Mouse (Mus musculus) cortical plate, adult 2 months (tissue): ENCODE measurements around the gene Epb42. TPM values are rescaled to one million over a fixed set of nuclear protein-coding genes. Genes with fewer than 3 reads are reported as not detected.
"Not testable (repeated sequence)": the region's sequence is repeated elsewhere in the genome, so short reads cannot be mapped to it uniquely, and the experiment has no call there.

ENCODE experiments used
- H3K27ac ChIP-seq: fragments of 200-500 bp; 2 replicates; pipeline ENCODE4 v1.5.1; 2012; ENCODE audit warnings: low read length, control low read depth, inconsistent platforms; ENCODE audit not compliant: insufficient read depth
- H3K4me1 ChIP-seq: fragments of 200-500 bp; 2 replicates; pipeline ENCODE4 v1.6.1; 2011; ENCODE audit warnings: low read length; ENCODE audit not compliant: control insufficient read depth, insufficient read depth
- H3K4me3 ChIP-seq: fragments of 200-500 bp; 2 replicates; pipeline ENCODE4 v1.5.1; 2011; ENCODE audit warnings: mild to moderate bottlenecking, low read length, control low read depth; ENCODE audit not compliant: insufficient read depth
- CTCF ChIP-seq: fragments of 200-500 bp; IDR thresholded peaks from 2 replicates; pipeline ENCODE4 v1.5.1; 2011; ENCODE audit warnings: mild to moderate bottlenecking, control low read depth, low read length; ENCODE audit not compliant: insufficient read depth; ENCODE audit errors: extremely low read depth
- POLR2A ChIP-seq: fragments of 200-500 bp; IDR thresholded peaks from 2 replicates; pipeline ENCODE4 v1.6.1; 2011; ENCODE audit warnings: mild to moderate bottlenecking, low read length, control low read depth; ENCODE audit not compliant: insufficient read depth; ENCODE audit errors: extremely low read depth
- polyA plus RNA-seq: library from polyadenylated mRNA; depleted of rRNA; stranded (reverse); fragments of >200 nt; gene quantifications from 2 replicates; pipeline ENCODE4 v1.2.3, GENCODE M21; 2012

The Epb42 gene
- polyA plus RNA-seq, 1 experiment: not detected

GRCm38 (mm10) chr2:120983611-120984010, 53.3 kb downstream of the Epb42 start:
- no peak for TF ChIP-seq POLR2A
- no peak for TF ChIP-seq CTCF
- Histone ChIP-seq H3K4me1 (no peaks in the 10 kb centered on the region), H3K27ac (no peak overlapping the region), H3K4me3 (no peak overlapping the region)

- H3K27ac ChIP-seq: no peak overlapping the region
- no peaks in the 10 kb centered on the region for H3K4me1 ChIP-seq
- TF ChIP-seq CTCF (no peak), POLR2A (no peak)
- no peak overlapping the region for H3K4me3 ChIP-seq
Measured at GRCm38 (mm10) chr2:120980861-120981260, 56.0 kb downstream of the Epb42 start.

- no peak for TF ChIP-seq POLR2A
- no peak for TF ChIP-seq CTCF
- H3K4me3 ChIP-seq: no peak overlapping the region
- H3K4me1 ChIP-seq: no peaks in the 10 kb centered on the region
- H3K27ac ChIP-seq: no peak overlapping the region
Measured at GRCm38 (mm10) chr2:120979819-120980218, 57.1 kb downstream of the Epb42 start.

- Histone ChIP-seq H3K4me3 (no peak overlapping the region), H3K27ac (no peak overlapping the region), H3K4me1 (no peaks in the 10 kb centered on the region)
- TF ChIP-seq POLR2A (no peak), CTCF (no peak)
Measured at GRCm38 (mm10) chr2:120978693-120979037, 58.2 kb downstream of the Epb42 start.

- TF ChIP-seq POLR2A (no peak), CTCF (no peak)
- Histone ChIP-seq H3K27ac (no peak overlapping the region; the same call in 1 of the 2 replicates), H3K4me3 (peak overlapping the region; percentile 79), H3K4me1 (no peaks in the 10 kb centered on the region)
Measured at GRCm38 (mm10) chr2:120977926-120978692, 58.8 kb downstream of the Epb42 start.

- TF ChIP-seq CTCF (no peak), POLR2A (0 out of 2 replicates have a peak, but pooled peaks have one; percentile 29)
- H3K4me1 ChIP-seq: no peaks in the 10 kb centered on the region
- peak within 1 kb of the TSS; percentile 89 for H3K27ac ChIP-seq
- H3K4me3 ChIP-seq: peak within 1 kb of the TSS; percentile 79
Measured at GRCm38 (mm10) chr2:120976990-120977925, 59.6 kb downstream of the Epb42 start, which contains the start of gene Tmem62. Tmem62 (plus strand) TSS chr2:120977017.

- Histone ChIP-seq H3K4me1 (no peaks in the 10 kb centered on the region), H3K4me3 (peak overlapping the region; percentile 79; the same call in 1 of the 2 replicates), H3K27ac (no peak overlapping the region)
- TF ChIP-seq CTCF: no peak
- no peak for TF ChIP-seq POLR2A
Measured at GRCm38 (mm10) chr2:120976308-120976707, 60.6 kb downstream of the Epb42 start.

- TF ChIP-seq POLR2A: no peak
- TF ChIP-seq CTCF: no peak
- Histone ChIP-seq H3K4me3 (no peak overlapping the region), H3K27ac (no peak overlapping the region), H3K4me1 (no peaks in the 10 kb centered on the region)
Measured at GRCm38 (mm10) chr2:120972964-120973363, 63.9 kb downstream of the Epb42 start.

GRCm38 (mm10) chr2:120972257-120972656, 64.6 kb downstream of the Epb42 start:
- not testable (repeated sequence) for H3K4me1 ChIP-seq, H3K27ac ChIP-seq, H3K4me3 ChIP-seq
